Mouse (Mus musculus): Measurements from ENCODE around the gene Defb45.

DNA sequence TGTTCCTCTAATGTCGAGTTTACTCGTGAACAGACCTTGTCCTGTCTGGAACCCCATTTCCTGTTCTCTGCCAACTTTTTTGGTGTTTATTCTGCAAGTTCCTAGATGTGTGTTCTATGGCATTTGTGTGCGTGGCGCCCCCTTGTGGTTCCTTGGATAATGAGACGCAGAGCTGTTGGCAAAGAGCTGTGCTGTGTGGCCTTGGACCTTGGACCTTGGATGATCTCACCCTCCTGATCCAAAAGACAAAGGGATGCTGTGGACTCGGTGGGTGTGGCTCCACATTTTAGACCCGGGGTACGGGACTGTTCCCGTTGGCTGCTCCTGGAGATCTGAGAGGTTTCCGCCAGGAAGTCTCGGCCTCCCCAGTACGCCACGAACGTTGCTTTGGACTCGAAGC is 4.9 kb upstream of the Defb45 start, which contains the start of gene Defb36:
- TF ChIP-seq CTCF (IDR thresholded peaks at IDR 0.05; ENCODE audit: extremely low read depth, insufficient read depth, low read length) (peak; percentile 55), POLR2A (IDR thresholded peaks at IDR 0.05; ENCODE audit: extremely low read depth, insufficient read depth, low read length) (no peak)

Data from cortical plate, adult 2 months (tissue).